Comparison of ENCODE assay signal across 9 mouse cellular contexts in genomic region chr11:3903046-3903445, GRCm38 (mm10). TPM values are rescaled to one million over a fixed set of nuclear protein-coding genes. Genes with fewer than 3 reads are reported as not detected.
A peak's percentile ranks its signal among the peaks of the same experiment; 100 is the strongest.
DNase-seq lines count a peak whose midpoint lies in the region; ATAC-seq and TF ChIP-seq lines count a peak whose summit lies in the region.
"Had no signal": no experiment of that assay in that cellular context is flagged by ENCODE, and none has a peak within 500 bp of the region (broad histone marks: within the 10 kb centered on the region; RNA-seq: fewer than 3 reads in every experiment).

No protein-coding gene starts in this region.

- no peak overlapping the region for H3K9ac ChIP-seq in forebrain, postnatal 0 days
- H3K9ac ChIP-seq in forebrain, embryonic 16.5 days (replicated peaks; ENCODE audit: low read depth, low read length) = no peak overlapping the region
- H3K9ac ChIP-seq: neural tube, embryonic 12.5 days had no signal

- H3K9me3 ChIP-seq in forebrain, postnatal 0 days (ENCODE audit: low read length) = no peaks in the 10 kb centered on the region
- no peaks in the 10 kb centered on the region for H3K9me3 ChIP-seq in forebrain, embryonic 16.5 days (ENCODE audit: control insufficient read depth, low read length)
- H3K9me3 ChIP-seq: neural tube, embryonic 12.5 days had no signal

- no peak overlapping the region for H3K27ac ChIP-seq in forebrain, postnatal 0 days (ENCODE audit: low read depth, low read length)
- no peak overlapping the region for H3K27ac ChIP-seq in forebrain, embryonic 16.5 days (ENCODE audit: low read length)
- H3K27ac ChIP-seq: neural tube, embryonic 12.5 days had no signal

- DNase-seq in forebrain, postnatal 0 days = peak; percentile 39
- peak; percentile 52 for DNase-seq in brain, adult 2 months (ENCODE audit: low read depth, low spot score)
- peak; percentile 42 for DNase-seq in heart, adult 8-10 months (ENCODE audit: low spot score)
- peak; percentile 73 to 92 for DNase-seq in left cerebral cortex, postnatal 10 days (ENCODE audit: extremely low spot score in 1 of 2, low spot score in 2 of 2)
- peak; percentile 67 for DNase-seq in right cerebral cortex, postnatal 14 days
- DNase-seq in spleen, adult 12 weeks (ENCODE audit: low spot score) = no peak

- peaks cover 28% of the 10 kb centered on the region for H3K36me3 ChIP-seq in forebrain, postnatal 0 days (ENCODE audit: insufficient read depth)
- no peaks in the 10 kb centered on the region for H3K36me3 ChIP-seq in forebrain, embryonic 16.5 days (ENCODE audit: control insufficient read depth, insufficient read depth)

- no peaks in the 10 kb centered on the region for H3K4me1 ChIP-seq in forebrain, postnatal 0 days (ENCODE audit: insufficient read depth)
- no peaks in the 10 kb centered on the region for H3K4me1 ChIP-seq in forebrain, embryonic 16.5 days (replicated peaks; ENCODE audit: control insufficient read depth, insufficient read depth, low read length)
- H3K4me1 ChIP-seq: neural tube, embryonic 12.5 days had no signal

- intact Hi-C loops in left cerebral cortex, postnatal 10 days (cut with DNase I) = no loop called here

- WGBS in forebrain, postnatal 0 days = 78% methylated on average over 5 of the region's 5 CpGs
- 82% methylated on average over 5 of the region's 5 CpGs for WGBS in forebrain, embryonic 16.5 days

- H3K4me3 ChIP-seq in forebrain, postnatal 0 days (ENCODE audit: low read depth, low read length) = no peak overlapping the region
- no peak overlapping the region for H3K4me3 ChIP-seq in forebrain, embryonic 16.5 days (replicated peaks; ENCODE audit: low read length)
- H3K4me3 ChIP-seq: neural tube, embryonic 12.5 days had no signal

- TF ChIP-seq CTCF in forebrain, postnatal 0 days (IDR thresholded peaks at IDR 0.05; ENCODE audit: low read depth) = no peak

- H3K27me3 ChIP-seq in forebrain, postnatal 0 days (ENCODE audit: insufficient read depth, low read length) = no peaks in the 10 kb centered on the region
- H3K27me3 ChIP-seq in forebrain, embryonic 16.5 days (replicated peaks; ENCODE audit: control insufficient read depth, insufficient read depth, low read length) = no peaks in the 10 kb centered on the region
- H3K27me3 ChIP-seq: neural tube, embryonic 12.5 days had no signal

- H3K4me2 ChIP-seq in forebrain, postnatal 0 days (ENCODE audit: low read depth) = no peak overlapping the region
- no peak overlapping the region for H3K4me2 ChIP-seq in forebrain, embryonic 16.5 days (ENCODE audit: low read length)
- H3K4me2 ChIP-seq: neural tube, embryonic 12.5 days had no signal

- ATAC-seq in forebrain, postnatal 0 days = peak; percentile 66
- ATAC-seq in forebrain, embryonic 16.5 days = no peak
- ATAC-seq in monocyte, adult 5-6 weeks (replicated peaks; ENCODE audit: insufficient number of reproducible peaks, low FRiP score, low TSS enrichment, poor library complexity, severe bottlenecking) = no peak

RNA-seq across cellular contexts. Expression of gene Dusp18, which starts 8.0 kb away (rescaled TPM):
- 19.5 and 25.3 TPM in 2 replicates for total RNA-seq in forebrain, postnatal 0 days (2014; rRNA removed)
- polyA plus RNA-seq in forebrain, postnatal 0 days (2015; fragmentation: Nextera tagmentation; extraction: Ambion mirVana) = 20.0 and 33.6 TPM in 2 replicates
- polyA plus RNA-seq in forebrain, embryonic 16.5 days (2015; fragmentation: Nextera tagmentation; extraction: Ambion mirVana) = 42.4 and 46.0 TPM in 2 replicates
- total RNA-seq in heart, adult 8-10 months (2022) = 10 to 100 TPM; 31.5 to 52.7 (median 36.9) TPM
- 10 to 100 TPM; 18.8 to 21.0 TPM for total RNA-seq in left cerebral cortex, postnatal 10 days (2021)
- 0.29 to 1.8 TPM (median 0.57 TPM) in 3 replicates for total RNA-seq in monocyte, adult 5-6 weeks (2017)

RNA-seq across cellular contexts. Expression of gene 4921536K21Rik, which starts 8.1 kb away (rescaled TPM):
- total RNA-seq in forebrain, postnatal 0 days (2014; rRNA removed) = 0.19 and 0.31 TPM in 2 replicates
- polyA plus RNA-seq in forebrain, postnatal 0 days (2015; fragmentation: Nextera tagmentation; extraction: Ambion mirVana) = 0.33 and 0.56 TPM in 2 replicates
- 0.54 and 0.63 TPM in 2 replicates for polyA plus RNA-seq in forebrain, embryonic 16.5 days (2015; fragmentation: Nextera tagmentation; extraction: Ambion mirVana)
- under 1 TPM; 0.57 to 0.91 (median 0.60) TPM for total RNA-seq in heart, adult 8-10 months (2022)
- under 1 TPM; 0.62 to 0.65 TPM for total RNA-seq in left cerebral cortex, postnatal 10 days (2021)
- total RNA-seq in monocyte, adult 5-6 weeks (2017) = not detected in 3 replicates

RNA-seq across cellular contexts. Expression of gene Slc35e4, which starts 11.4 kb away (rescaled TPM):
- total RNA-seq in forebrain, postnatal 0 days (2014; rRNA removed) = 39.1 and 43.7 TPM in 2 replicates
- 26.5 and 27.0 TPM in 2 replicates for polyA plus RNA-seq in forebrain, postnatal 0 days (2015; fragmentation: Nextera tagmentation; extraction: Ambion mirVana)
- 11.7 and 14.6 TPM in 2 replicates for polyA plus RNA-seq in forebrain, embryonic 16.5 days (2015; fragmentation: Nextera tagmentation; extraction: Ambion mirVana)
- total RNA-seq in heart, adult 8-10 months (2022) = 1 to 10 TPM; 3.1 to 5.5 (median 4.3) TPM
- total RNA-seq in left cerebral cortex, postnatal 10 days (2021) = 10 to 100 TPM; 25.2 to 27.7 TPM
- 7.2 to 8.1 TPM (median 7.8 TPM) in 3 replicates for total RNA-seq in monocyte, adult 5-6 weeks (2017)

RNA-seq across cellular contexts. Expression of gene Tcn2, which starts 28.9 kb away (rescaled TPM):
- 20.3 and 20.9 TPM in 2 replicates for total RNA-seq in forebrain, postnatal 0 days (2014; rRNA removed)
- 23.2 and 24.1 TPM in 2 replicates for polyA plus RNA-seq in forebrain, postnatal 0 days (2015; fragmentation: Nextera tagmentation; extraction: Ambion mirVana)
- polyA plus RNA-seq in forebrain, embryonic 16.5 days (2015; fragmentation: Nextera tagmentation; extraction: Ambion mirVana) = 14.8 and 17.3 TPM in 2 replicates
- total RNA-seq in heart, adult 8-10 months (2022) = 10 to 100 TPM; 43.0 to 46.5 (median 44.3) TPM
- 10 to 100 TPM; 13.0 to 14.5 TPM for total RNA-seq in left cerebral cortex, postnatal 10 days (2021)
- 35.6 to 51.2 TPM (median 43.7 TPM) in 3 replicates for total RNA-seq in monocyte, adult 5-6 weeks (2017)

RNA-seq across cellular contexts. Expression of gene Osbp2, which starts 39.3 kb away (rescaled TPM):
- total RNA-seq in forebrain, postnatal 0 days (2014; rRNA removed) = 48.1 and 63.2 TPM in 2 replicates
- polyA plus RNA-seq in forebrain, postnatal 0 days (2015; fragmentation: Nextera tagmentation; extraction: Ambion mirVana) = 21.3 and 30.8 TPM in 2 replicates
- 11.8 and 19.5 TPM in 2 replicates for polyA plus RNA-seq in forebrain, embryonic 16.5 days (2015; fragmentation: Nextera tagmentation; extraction: Ambion mirVana)
- total RNA-seq in heart, adult 8-10 months (2022) = 10 to 100 TPM; 17.0 to 22.2 (median 20.1) TPM
- 100 to 1,000 TPM; 125 to 126 TPM for total RNA-seq in left cerebral cortex, postnatal 10 days (2021)
- not detected in 3 replicates for total RNA-seq in monocyte, adult 5-6 weeks (2017)
